Mouse (Mus musculus): ENCODE measurements around the gene Rin2.

The Rin2 gene

GRCm38 (mm10) chr2:145828603-145829002 lies 153.6 kb downstream of the Rin2 start:
- DNase-seq (ENCODE audit: low read depth, low spot score) = no peak

- no peak for DNase-seq (ENCODE audit: low read depth, low spot score)
Observed at GRCm38 (mm10) chr2:145829231-145829630, 154.2 kb downstream of the Rin2 start.

DNA sequence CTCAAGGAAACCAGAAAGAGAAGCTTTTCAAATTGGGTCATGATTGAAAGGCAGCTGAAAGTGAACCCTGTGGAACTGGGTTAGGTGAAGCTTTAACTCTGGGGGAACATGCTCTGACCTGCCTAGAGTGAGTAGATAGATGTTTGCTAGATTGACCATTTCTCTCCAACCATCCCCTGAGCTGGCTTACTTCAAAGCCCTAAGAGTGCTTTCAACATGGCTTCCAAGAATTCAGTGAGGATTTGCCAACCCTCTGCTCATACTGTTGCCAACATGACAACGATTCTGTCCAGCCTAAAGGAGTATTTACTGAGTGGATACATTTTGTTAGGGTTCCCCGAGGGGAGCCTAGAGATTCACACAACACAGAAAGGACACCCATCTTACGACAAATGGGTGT lies 155.4 kb downstream of the Rin2 start:
- no peak for DNase-seq (ENCODE audit: low read depth, low spot score)

GRCm38 (mm10) chr2:145831949-145832835 lies 157.2 kb downstream of the Rin2 start:
- DNase-seq (ENCODE audit: low read depth, low spot score) = peak; percentile 84

GRCm38 (mm10) chr2:145832836-145833221 lies 157.8 kb downstream of the Rin2 start:
- DNase-seq (ENCODE audit: low read depth, low spot score) = no peak

DNA sequence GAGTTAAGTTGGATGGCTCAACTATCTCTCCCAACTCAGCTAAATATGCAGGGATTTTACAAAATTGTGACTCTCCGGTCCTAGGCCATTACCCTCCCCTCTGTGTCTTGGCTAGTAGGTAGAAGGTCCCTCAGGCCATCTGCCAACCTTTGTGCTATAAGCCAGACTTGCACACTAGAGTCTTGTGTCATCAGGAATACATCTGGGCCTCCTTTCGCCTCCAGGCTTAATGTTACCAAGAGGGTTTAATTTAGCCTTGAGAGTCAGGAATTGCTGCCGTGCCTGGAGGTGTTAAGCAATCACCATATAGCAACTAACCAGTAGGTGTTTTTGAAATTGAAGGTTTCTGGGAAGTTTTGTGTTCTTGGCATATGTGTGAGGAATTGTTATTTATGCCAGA lies 158.3 kb downstream of the Rin2 start:
- no peak for DNase-seq (ENCODE audit: low read depth, low spot score)

DNA sequence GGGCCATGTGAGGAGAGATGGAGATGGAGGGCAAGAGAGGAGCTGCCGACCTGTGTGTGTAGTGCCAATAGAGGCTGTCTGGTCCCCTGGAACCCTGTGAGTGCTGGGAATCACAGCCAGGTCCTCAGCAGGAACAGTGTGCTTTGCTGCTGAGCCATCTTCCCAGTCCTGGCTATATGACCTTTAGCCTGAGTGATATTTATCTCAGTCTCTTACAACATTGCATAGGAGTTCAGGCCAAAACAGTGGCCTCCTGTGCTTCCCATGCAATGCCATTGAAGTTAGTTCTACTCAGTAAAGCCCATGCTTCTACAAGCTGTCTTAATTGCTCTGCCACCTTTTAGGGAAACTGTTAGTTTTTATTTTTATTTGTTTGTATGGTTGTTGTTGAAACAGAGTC lies 160.9 kb downstream of the Rin2 start:
- DNase-seq (ENCODE audit: low read depth, low spot score) = no peak

DNA sequence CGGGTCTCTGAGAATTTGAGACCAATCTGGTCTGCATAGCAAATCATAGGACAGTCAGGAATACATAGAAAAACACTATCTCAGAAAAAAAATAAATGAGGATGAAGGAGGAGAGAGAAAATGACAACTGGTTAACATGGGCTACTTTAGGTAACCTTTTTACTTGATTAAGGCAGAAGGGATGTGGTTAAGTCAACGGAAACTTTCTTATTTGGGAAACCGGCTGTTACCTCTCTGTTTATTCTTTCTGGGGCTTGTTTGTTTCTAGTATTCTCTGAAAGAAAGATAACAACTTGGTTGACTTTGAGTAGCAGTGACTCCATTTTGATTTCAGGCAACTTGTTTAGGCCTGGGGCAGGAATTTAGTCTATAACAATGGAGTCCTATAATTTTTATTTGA lies 163.7 kb downstream of the Rin2 start:
- peak; percentile 42 for DNase-seq (ENCODE audit: low read depth, low spot score)

DNA sequence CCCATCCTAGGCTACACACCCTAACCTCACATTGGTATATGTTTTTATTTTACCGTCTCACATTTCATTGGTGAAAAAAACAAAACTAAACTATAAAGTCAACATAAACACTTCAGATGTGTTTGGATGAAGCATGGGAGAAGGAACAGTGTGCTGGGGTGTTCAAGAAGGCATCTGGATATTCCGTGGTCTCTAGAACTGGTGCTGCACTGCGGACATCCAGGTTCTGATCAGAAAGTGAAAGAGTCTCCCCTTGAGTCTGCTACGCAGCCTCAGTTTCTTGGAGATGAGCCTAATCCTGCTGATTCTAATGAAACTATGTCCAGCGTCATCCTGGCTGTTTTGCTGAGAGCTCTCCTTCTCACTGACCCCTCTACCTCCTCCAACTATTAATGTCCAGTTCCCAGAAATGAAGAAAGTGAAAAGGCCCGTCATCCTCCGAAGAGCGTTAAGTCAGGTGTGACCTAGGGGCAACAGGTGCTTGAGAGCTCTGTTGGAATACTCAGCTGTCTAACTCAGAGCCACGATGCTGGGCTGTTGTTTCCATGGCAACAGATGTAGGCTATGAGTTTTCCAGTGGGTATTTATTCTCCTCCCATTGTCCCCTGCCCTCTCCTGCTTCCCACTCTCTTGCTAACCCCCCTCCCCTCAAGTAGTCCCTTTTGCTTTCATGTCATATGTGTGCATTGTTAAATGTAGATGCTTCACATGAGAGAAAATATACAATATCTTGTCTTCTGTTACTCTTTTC lies 164.7 kb downstream of the Rin2 start:
- DNase-seq (ENCODE audit: low read depth, low spot score) = no peak

DNA sequence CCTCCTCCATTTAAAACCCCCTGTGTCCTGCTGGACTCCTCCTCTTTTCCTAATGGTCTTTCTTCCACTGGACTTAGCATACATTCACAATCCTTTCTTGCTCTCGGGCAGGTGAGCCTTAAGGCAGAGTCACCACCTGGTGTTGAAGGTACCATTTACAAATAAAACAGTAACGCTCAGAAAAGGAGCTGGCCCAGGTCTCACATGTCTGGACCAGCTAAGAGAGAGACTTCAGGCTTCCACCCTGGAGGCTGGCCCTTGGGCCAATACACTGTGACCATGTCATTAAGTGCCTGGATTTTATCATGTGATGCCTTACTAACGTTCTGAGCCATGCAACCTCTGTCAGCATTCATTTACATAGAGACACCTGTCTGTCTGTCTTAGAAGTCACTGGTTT lies 165.3 kb downstream of the Rin2 start:
- no peak for DNase-seq (ENCODE audit: low read depth, low spot score)

- DNase-seq (ENCODE audit: low read depth, low spot score) = no peak
Observed at GRCm38 (mm10) chr2:145840910-145841870, 166.2 kb downstream of the Rin2 start.

DNA sequence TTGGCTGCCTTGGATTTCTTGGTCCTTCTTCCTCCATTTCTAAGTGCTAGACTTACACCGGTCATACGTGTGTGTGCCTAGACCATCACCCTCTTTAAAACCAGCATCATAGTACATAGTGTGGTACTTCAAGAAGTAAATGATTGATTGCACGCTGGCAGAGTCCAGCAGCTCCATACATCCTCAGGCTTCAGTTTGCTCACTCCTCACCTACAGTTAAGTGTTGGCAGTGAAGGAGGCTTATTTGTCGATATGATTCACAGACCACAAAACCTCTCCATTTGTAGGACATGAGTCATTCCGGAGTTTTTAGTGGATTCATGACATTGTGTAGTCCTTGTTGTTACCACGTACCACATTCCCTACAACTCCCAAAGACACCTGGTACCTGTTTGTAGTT lies 168.3 kb downstream of the Rin2 start:
- DNase-seq (ENCODE audit: low read depth, low spot score) = no peak

- no peak for DNase-seq (ENCODE audit: low read depth, low spot score)
Observed at GRCm38 (mm10) chr2:145846595-145846994, 171.6 kb downstream of the Rin2 start.

DNA sequence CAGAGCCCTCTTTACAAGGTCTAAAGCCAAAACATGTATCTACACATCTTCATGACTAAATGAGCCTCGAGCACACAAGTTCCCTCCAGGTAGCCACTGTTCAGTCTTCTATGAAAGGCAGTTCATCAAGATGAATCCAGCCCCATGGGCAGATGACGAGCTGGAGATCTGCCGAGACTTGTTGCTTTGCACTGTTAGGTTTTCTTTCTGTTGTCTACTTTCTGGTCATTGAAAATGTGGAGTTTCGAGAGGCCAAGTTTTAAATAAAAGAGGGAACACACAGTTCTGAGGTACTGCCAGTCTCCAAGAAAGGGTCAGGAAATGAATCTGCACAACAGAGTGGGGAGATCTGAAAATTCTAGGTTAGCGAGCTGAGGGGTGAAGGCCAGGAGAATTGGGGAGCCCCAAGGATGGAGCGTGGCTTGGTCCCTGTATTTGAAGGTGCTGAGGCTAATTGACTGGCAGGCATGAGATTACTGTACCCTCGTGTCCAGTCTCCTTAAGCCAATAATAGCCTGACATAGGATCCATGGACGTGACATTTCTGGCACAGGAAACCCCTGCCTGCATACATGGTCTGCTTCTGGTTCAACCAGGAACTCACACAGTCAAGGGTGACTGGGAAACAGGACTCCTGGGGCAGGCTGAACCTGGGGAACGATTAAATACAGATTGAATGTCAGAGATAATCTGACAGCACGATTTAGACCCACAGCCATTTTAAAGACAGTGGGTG lies 174.3 kb downstream of the Rin2 start:
- no peak for DNase-seq (ENCODE audit: low read depth, low spot score)

DNA sequence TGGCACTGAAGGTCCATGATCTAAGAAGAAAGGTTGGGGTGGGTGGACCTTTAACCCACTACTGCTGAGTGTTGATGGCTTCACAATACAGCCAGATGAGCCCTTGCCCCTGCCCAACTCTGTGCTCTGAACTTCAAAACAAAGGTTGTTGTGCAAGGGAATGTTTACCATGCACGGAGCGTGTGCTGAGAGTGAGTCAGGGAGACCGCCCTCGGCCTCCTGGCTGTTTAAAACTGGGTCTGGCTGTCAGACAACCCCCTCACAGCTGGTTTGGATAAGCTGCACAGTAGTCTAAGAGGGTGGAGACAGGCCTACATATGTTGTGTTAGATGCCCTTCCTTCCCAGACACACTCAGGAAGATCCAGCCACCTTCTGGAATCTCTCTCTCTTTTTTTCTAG lies 175.8 kb downstream of the Rin2 start:
- DNase-seq (ENCODE audit: low read depth, low spot score) = no peak

- no peak for DNase-seq (ENCODE audit: low read depth, low spot score)
Observed at GRCm38 (mm10) chr2:145855831-145856230, 180.8 kb downstream of the Rin2 start.

- no peak for DNase-seq (ENCODE audit: low read depth, low spot score)
Observed at GRCm38 (mm10) chr2:145857864-145858263, 182.8 kb downstream of the Rin2 start.

DNA sequence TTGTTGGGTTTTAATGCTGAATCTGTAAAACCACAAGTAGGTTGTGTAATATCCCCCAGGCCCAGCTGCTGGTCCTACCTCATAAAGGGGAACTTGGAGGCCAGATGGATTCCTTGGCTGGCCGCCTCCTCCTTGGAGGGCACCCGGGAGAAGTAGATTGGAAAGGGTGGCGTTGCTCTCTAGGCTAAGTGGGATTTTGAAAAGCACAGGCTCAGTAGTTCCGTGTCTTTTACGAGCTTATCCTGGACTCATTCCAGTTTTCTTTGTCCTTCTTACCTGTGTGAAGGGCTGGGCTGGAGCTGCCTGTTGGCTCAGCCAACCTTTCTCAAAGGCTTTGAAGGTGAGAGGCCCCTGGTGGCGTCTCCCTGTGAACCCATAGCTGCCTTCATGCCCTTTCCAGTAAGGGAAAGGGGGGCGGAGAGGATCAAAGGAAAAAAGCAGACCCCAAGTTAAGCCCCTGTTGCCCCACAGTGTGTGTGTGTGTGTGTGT lies 184.5 kb downstream of the Rin2 start:
- DNase-seq (ENCODE audit: low read depth, low spot score) = no peak

- DNase-seq (ENCODE audit: low read depth, low spot score) = no peak
Observed at GRCm38 (mm10) chr2:145859932-145860801, 185.2 kb downstream of the Rin2 start.
